Mouse (Mus musculus) T-helper 17 cell (primary cell): ENCODE data around the gene Ccdc40.

Experiments
- in situ Hi-C, 2 experiments: fragments of 300-600 bp; cut with MboI, MseI; formaldehyde crosslinking; loops; 1 replicate in 1 of 2; 2 replicates in 1 of 2; pipeline ENCODE4 v1.15.1; 2025; ENCODE audit warnings: high pct_unique_total_duplicates in 2 of 2

Gene Ccdc40

GRCm38 (mm10) chr11:119206562-119206961, 21.8 kb upstream of the Ccdc40 start:
- in situ Hi-C loops = loop anchor here in 1 of 2 experiments (5.0 kb wide), 1 partner anchor 81 kb away; no protein-coding TSS in a partner anchor

- in situ Hi-C loops = loop anchor here in 1 of 2 experiments (5.0 kb wide), 1 partner anchor 79 kb away; no protein-coding TSS in a partner anchor
Observed at GRCm38 (mm10) chr11:119207986-119208385, 20.4 kb upstream of the Ccdc40 start.

GRCm38 (mm10) chr11:119208870-119209370, 19.5 kb upstream of the Ccdc40 start:
- in situ Hi-C loops = loop anchor here in 1 of 2 experiments (5.0 kb wide), 1 partner anchor 78 kb away; no protein-coding TSS in a partner anchor

GRCm38 (mm10) chr11:119209371-119210025, 18.9 kb upstream of the Ccdc40 start:
- in situ Hi-C loops = loop anchor here in 1 of 2 experiments (5.0 kb wide), 1 partner anchor 78 kb away; no protein-coding TSS in a partner anchor

GRCm38 (mm10) chr11:119210321-119211100, 17.9 kb upstream of the Ccdc40 start:
- in situ Hi-C loops = no loop called here

- in situ Hi-C loops = no loop called here
Observed at GRCm38 (mm10) chr11:119211604-119212309, 16.6 kb upstream of the Ccdc40 start.

GRCm38 (mm10) chr11:119213166-119213885, 15.0 kb upstream of the Ccdc40 start:
- in situ Hi-C loops = no loop called here

- in situ Hi-C loops = no loop called here
Observed at GRCm38 (mm10) chr11:119215038-119215904, 13.1 kb upstream of the Ccdc40 start.

GRCm38 (mm10) chr11:119215905-119216507, 12.4 kb upstream of the Ccdc40 start:
- in situ Hi-C loops = no loop called here

GRCm38 (mm10) chr11:119217861-119218260, 10.5 kb upstream of the Ccdc40 start:
- in situ Hi-C loops = no loop called here

- in situ Hi-C loops = no loop called here
Observed at GRCm38 (mm10) chr11:119219816-119220465, 8.4 kb upstream of the Ccdc40 start.

GRCm38 (mm10) chr11:119221812-119222510, 6.4 kb upstream of the Ccdc40 start:
- in situ Hi-C loops = no loop called here

GRCm38 (mm10) chr11:119223124-119223890, 5.1 kb upstream of the Ccdc40 start:
- in situ Hi-C loops = no loop called here

- in situ Hi-C loops = no loop called here
Observed at GRCm38 (mm10) chr11:119224926-119225325, 3.4 kb upstream of the Ccdc40 start.

GRCm38 (mm10) chr11:119225634-119226033, 2.7 kb upstream of the Ccdc40 start:
- in situ Hi-C loops = no loop called here

GRCm38 (mm10) chr11:119227591-119227990, 781 bp upstream of the Ccdc40 start:
- in situ Hi-C loops = no loop called here

GRCm38 (mm10) chr11:119228846-119229626, 664 bp downstream of the Ccdc40 start:
- in situ Hi-C loops = no loop called here
